Mouse (Mus musculus): ENCODE data around the gene Abcd3.

DNA sequence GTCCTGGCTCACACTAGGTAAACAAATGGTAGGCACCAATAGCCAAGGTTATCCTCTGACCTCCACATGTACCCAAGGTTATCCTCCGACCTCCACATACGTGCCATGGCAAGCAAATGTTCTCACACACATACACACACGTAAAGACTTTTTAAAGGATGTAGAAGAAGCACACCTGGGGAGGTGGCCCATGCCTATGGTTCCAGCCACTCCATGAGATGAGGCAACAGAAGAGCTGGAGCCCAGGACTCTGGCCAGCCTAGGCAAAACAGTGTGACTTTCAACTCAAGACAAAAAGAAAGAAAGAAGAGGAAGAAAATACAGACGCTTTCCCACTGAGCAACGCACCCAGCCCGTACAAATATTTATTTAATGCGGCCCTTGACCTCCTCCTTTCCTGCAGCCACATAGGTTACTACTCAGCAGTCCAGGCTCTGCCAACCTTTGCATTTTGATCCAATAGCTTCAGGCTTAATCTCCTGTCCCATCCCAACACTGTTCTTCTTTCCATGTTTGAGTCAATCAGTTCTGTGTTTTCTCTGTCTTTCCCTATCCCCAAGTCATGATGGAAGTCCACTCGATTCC lies 6.5 kb upstream of the Abcd3 start:
- TF ChIP-seq CTCF (IDR thresholded peaks at IDR 0.05; ENCODE audit: extremely low read depth, insufficient read depth, low read length) (no peak), POLR2A (IDR thresholded peaks at IDR 0.05; ENCODE audit: extremely low read depth, insufficient read depth, low read length) (no peak)

Measured in cortical plate, adult 2 months (tissue).